Mouse (Mus musculus) kidney, embryonic 14.5 days (tissue): ENCODE measurements around the gene Xpo6. TPM values are rescaled to one million over a fixed set of nuclear protein-coding genes. Genes with fewer than 3 reads are reported as not detected.
A peak's percentile ranks its signal among the peaks of the same experiment; 100 is the strongest.

Experiments used
- ATAC-seq: fragments of 200-750 bp; cut with Nextera tagmentation; 2 replicates; pipeline ENCODE4 v1.8.0; 2017; ENCODE audit warnings: moderate number of reproducible peaks, mild to moderate bottlenecking, moderate TSS enrichment, moderate library complexity; ENCODE audit not compliant: low FRiP score, low TSS enrichment
- H3K27ac ChIP-seq: fragments of 300-500 bp; sonication (generic); 2 replicates; pipeline ENCODE4 v1.5.1; 2014; ENCODE audit warnings: low read depth, mild to moderate bottlenecking, low read length, moderate library complexity, mixed read lengths
- H3K27me3 ChIP-seq: fragments of 300-500 bp; sonication (generic); 2 replicates; pipeline ENCODE4 v1.6.1; 2014; ENCODE audit warnings: mild to moderate bottlenecking, low read length; ENCODE audit not compliant: control insufficient read depth, insufficient read depth
- H3K36me3 ChIP-seq: fragments of 300-500 bp; sonication (generic); 2 replicates; pipeline ENCODE4 v1.6.1; 2014; ENCODE audit warnings: low read length, mixed read lengths; ENCODE audit not compliant: control insufficient read depth, insufficient read depth
- H3K4me1 ChIP-seq: fragments of 300-500 bp; sonication (generic); 2 replicates; pipeline ENCODE4 v1.6.1; 2014; ENCODE audit warnings: low read length, mixed read lengths; ENCODE audit not compliant: control insufficient read depth, insufficient read depth
- H3K4me2 ChIP-seq: fragments of 300-500 bp; sonication (generic); replicated peaks from 2 replicates; pipeline ENCODE4 v1.6.1; 2014; ENCODE audit warnings: low read depth, mild to moderate bottlenecking, low read length
- H3K4me3 ChIP-seq: fragments of 300-500 bp; sonication (generic); 2 replicates; pipeline ENCODE4 v1.5.1; 2014; ENCODE audit warnings: mild to moderate bottlenecking, low read length
- H3K9ac ChIP-seq: fragments of 300-500 bp; sonication (generic); 2 replicates; pipeline ENCODE4 v1.6.1; 2014; ENCODE audit warnings: low read depth, mild to moderate bottlenecking, low read length, moderate library complexity
- H3K9me3 ChIP-seq: fragments of 300-500 bp; sonication (generic); 2 replicates; pipeline ENCODE4 v1.6.1; 2016; ENCODE audit warnings: low read length; ENCODE audit not compliant: control insufficient read depth
- WGBS: fragments of 180-500 bp; shearing (Covaris S2); extraction: QIAGEN DNeasy Blood & Tissue Kit; methylation state at CpG from one replicate; pipeline ENCODE4 v1.1.7; 2014; 5-methylcytosine and 5-hydroxymethylcytosine counted together
- polyA plus RNA-seq: library from polyadenylated mRNA; unstranded; fragments of >200 nt; fragmentation: Nextera tagmentation; extraction: Ambion mirVana; gene quantifications from 2 replicates; pipeline ENCODE4 v1.2.1, GENCODE M21; 2014

The Xpo6 gene
- polyA plus RNA-seq, 1 experiment from 2014 or later: 77.9 TPM

DNA sequence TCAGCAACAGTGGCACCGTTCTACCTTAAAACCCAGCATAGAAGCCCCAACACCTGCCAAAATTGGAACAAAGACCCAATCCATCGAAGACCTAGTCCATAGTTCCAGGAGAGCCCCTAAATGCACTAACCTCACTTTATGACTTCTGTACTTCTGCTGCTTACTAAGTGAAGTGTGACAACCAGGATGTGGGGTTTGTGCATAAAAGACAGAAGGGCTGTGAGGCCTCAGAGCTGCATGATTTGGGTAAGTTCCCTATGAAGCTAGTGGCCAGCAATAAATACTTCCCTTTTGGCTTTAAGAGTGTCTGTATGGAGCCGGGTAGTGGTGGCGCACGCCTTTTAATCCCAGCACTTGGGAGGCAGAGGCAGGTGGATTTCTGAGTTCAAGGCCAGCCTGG, 10.6 kb upstream of the Xpo6 start:
- ATAC-seq: no peak
- H3K4me3 ChIP-seq: no peak overlapping the region
- H3K36me3 ChIP-seq: no peaks in the 10 kb centered on the region
- H3K4me2 ChIP-seq: no peak overlapping the region
- no peaks in the 10 kb centered on the region for H3K9me3 ChIP-seq
- H3K27me3 ChIP-seq: no peaks in the 10 kb centered on the region; the same call in none of the 2 replicates
- H3K4me1 ChIP-seq: no peaks in the 10 kb centered on the region
- H3K27ac ChIP-seq: no peak overlapping the region
- no peak overlapping the region for H3K9ac ChIP-seq
- 86% methylated on average over 5 of the region's 5 CpGs for WGBS

DNA sequence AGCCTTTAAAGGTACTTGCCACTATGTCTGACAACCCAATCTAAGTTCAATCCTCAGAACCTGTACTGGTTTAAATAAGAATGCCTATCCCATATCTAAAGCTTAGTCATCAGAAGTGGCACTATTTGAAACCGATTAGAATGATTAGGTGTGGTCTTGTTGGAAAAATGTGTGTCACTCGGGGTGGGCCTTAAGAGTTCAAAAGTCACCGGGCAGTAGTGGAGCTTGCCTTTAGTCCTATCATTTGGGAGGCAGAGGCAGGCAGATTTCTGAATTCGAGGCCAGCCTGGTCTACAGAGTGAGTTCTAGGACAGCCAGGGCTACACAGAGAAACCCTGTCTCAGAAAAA, 670 bp upstream of the Xpo6 start:
- WGBS: 97% methylated on average over 4 of the region's 4 CpGs
- Histone ChIP-seq H3K9ac (no peak overlapping the region), H3K36me3 (no peaks in the 10 kb centered on the region), H3K4me3 (peak overlapping the region; percentile 82), H3K27ac (0 out of 2 replicates have a peak overlapping the region, but pooled peaks have one; percentile 8), H3K9me3 (no peaks in the 10 kb centered on the region), H3K27me3 (no peaks in the 10 kb centered on the region), H3K4me1 (peaks cover 13% of the 10 kb centered on the region; the same call in 1 of the 2 replicates), H3K4me2 (peak overlapping the region; percentile 38)
- no peak for ATAC-seq

DNA sequence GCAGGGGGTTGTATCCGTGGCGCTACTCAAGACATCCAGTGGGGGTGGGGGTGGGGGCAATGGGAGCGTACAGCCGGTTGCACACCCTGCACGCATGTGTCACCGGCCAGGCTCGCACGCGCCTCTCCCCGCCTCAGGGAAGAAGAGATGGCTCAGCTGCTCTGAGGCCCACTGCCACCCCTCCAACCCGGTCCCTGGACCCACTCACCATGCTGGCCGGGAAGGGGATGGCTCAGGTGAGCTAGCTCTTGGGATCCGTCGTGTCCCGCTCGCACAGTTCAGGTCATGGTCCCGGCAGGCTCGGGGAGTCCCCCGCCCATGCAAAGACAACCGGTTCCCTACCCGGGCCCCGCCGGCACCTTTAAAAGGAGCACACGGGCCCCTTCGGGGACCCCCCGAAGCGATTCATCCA, 604 bp downstream of the Xpo6 start:
- no peaks in the 10 kb centered on the region for H3K36me3 ChIP-seq
- peak overlapping the region; percentile 68 for H3K4me2 ChIP-seq
- peak overlapping the region; percentile 82 for H3K4me3 ChIP-seq
- H3K4me1 ChIP-seq: peaks cover 13% of the 10 kb centered on the region; the same call in 1 of the 2 replicates
- no peaks in the 10 kb centered on the region for H3K9me3 ChIP-seq
- H3K27me3 ChIP-seq: no peaks in the 10 kb centered on the region
- H3K9ac ChIP-seq: peak overlapping the region; percentile 91
- under 1% methylated on average over 27 of the region's 27 CpGs for WGBS
- peak; percentile 63 for ATAC-seq
- H3K27ac ChIP-seq: peak overlapping the region; percentile 87

DNA sequence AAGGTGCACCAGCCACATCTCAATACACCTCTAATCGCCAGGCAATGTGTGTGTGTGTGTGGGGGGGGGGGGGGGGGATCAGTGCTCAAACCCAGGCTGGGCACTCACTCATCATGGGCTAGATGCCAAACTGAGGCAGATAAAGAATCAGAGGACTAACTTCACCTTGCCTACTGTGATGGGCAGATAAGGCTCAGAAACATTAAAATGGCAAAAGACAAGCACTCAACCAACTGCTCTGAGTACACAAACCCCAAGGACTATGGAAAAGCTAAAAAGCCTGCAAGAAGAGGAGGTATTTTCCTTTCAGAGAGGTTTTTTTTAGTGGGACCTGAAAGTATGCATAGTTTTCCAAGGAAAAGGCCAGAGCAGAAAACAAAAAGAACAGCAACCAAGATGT, 1.4 kb downstream of the Xpo6 start:
- Histone ChIP-seq H3K36me3 (no peaks in the 10 kb centered on the region), H3K4me1 (peaks cover 13% of the 10 kb centered on the region; the same call in 1 of the 2 replicates), H3K9me3 (no peaks in the 10 kb centered on the region), H3K4me2 (peak overlapping the region; percentile 68), H3K9ac (peak overlapping the region; percentile 91; the same call in 1 of the 2 replicates), H3K4me3 (peak overlapping the region; percentile 82), H3K27me3 (no peaks in the 10 kb centered on the region), H3K27ac (no peak overlapping the region)
- no peak for ATAC-seq
- 22% methylated on average over 1 of the region's 1 CpGs for WGBS

DNA sequence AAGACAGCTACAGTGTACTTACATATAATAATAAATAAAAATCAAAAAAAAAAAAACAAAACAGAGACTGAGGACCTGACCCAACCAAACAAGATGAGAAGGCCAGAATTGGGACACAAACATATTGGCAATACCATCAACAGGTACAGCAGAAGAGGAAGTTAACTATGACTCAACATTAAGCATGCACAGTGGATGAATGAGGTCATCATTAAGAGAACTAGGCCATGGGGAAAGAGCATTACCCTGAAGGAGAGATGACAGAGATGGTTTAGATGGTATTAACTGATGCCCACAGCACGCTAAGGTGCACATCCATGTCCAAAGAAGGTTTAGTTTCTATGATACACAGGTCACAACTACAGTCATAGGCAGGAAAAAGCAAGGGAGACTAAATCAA, 6.1 kb downstream of the Xpo6 start:
- Histone ChIP-seq H3K4me2 (no peak overlapping the region), H3K4me3 (no peak overlapping the region), H3K36me3 (no peaks in the 10 kb centered on the region), H3K9me3 (no peaks in the 10 kb centered on the region), H3K27ac (no peak overlapping the region), H3K27me3 (no peaks in the 10 kb centered on the region), H3K9ac (no peak overlapping the region), H3K4me1 (peaks cover 13% of the 10 kb centered on the region; the same call in 1 of the 2 replicates)
- ATAC-seq: no peak
- WGBS: 93% methylated on average over 1 of the region's 1 CpGs

DNA sequence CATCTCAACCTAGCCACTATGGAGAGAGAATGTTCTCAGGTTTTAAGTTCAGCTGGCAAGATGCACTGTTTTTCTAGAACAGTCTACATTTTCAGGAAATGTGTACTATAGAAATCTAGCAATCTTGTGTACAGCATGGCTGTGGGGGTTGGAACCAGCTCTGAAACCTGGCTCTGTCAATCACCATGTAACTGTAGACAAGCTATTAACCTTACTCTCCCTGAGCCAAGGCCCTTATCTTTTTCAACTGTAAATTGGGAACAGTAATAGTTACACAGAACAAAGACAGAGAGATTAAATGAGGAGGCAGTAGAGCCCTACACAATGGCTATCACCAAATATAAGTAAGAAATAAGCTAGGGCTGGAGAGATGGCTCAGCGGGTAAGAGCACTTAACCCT, 8.8 kb downstream of the Xpo6 start:
- no peak overlapping the region for H3K9ac ChIP-seq
- no peaks in the 10 kb centered on the region for H3K36me3 ChIP-seq
- ATAC-seq: no peak
- H3K9me3 ChIP-seq: no peaks in the 10 kb centered on the region
- H3K4me3 ChIP-seq: no peak overlapping the region
- no peak overlapping the region for H3K27ac ChIP-seq
- no peak overlapping the region for H3K4me2 ChIP-seq
- H3K27me3 ChIP-seq: no peaks in the 10 kb centered on the region
- WGBS: 86% methylated on average over 1 of the region's 1 CpGs
- no peaks in the 10 kb centered on the region for H3K4me1 ChIP-seq

DNA sequence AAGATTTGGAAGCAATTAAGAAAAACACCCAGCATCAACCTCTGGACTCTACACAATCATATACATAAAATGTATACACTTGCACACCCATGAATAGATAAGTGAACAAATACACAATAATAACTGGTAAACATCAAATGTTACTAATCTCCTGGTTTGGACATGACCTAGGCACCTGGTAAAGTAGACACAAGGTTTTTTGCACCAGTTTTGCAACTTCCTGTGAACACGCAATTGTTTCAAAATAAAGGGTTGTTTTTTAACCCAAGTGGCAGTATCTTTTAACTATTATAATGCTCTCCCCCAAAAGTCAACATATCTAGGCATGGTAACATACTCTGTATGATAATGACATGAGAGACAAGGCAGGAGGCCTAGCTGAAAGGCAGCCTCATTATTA, 10.8 kb downstream of the Xpo6 start:
- Histone ChIP-seq H3K27ac (no peak overlapping the region), H3K4me3 (no peak overlapping the region), H3K27me3 (no peaks in the 10 kb centered on the region), H3K9ac (no peak overlapping the region), H3K4me2 (no peak overlapping the region), H3K36me3 (no peaks in the 10 kb centered on the region), H3K4me1 (no peaks in the 10 kb centered on the region; the same call in 1 of the 2 replicates), H3K9me3 (no peaks in the 10 kb centered on the region)
- ATAC-seq: no peak
- WGBS: 89% methylated on average over 1 of the region's 1 CpGs

DNA sequence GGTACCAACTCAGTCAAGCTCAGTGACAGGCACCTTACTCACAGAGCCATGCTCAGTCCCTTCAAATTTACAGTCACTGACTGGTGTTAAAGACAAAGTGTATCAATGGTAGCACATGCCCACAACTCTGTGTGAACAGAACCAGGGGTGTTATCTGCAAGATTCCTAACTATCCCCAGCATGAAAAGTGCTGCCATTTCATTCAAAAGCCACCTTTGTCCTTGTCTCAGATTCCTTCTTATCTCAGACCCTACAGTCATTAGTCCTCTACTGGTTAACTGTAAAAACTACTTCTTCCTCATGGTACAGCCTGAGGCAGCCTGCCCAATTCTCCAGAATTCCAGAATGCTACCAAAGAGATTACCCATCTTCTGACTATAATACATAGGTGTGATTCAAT, 14.3 kb downstream of the Xpo6 start:
- no peak for ATAC-seq
- H3K36me3 ChIP-seq: no peaks in the 10 kb centered on the region
- no peak overlapping the region for H3K4me2 ChIP-seq

DNA sequence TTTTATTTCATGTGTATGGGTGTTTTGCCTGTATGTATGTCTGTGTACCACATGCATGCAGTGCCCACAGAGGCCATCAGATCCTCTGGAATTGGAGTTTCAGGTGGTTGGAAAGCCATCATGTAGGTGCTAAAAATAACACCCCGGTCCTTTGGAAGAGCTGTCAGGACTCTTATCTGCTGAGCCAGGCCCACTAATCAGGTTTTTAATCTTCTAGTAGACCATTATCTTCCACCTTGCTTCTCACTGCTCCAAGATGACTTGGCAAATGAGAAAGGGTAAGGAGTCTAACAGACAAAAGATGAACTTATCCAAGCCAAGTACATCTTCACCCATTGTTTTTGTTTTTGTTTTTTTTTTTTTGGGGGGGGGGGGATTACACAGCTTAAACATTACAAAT, 16.7 kb downstream of the Xpo6 start:
- Histone ChIP-seq H3K4me1 (peaks cover 15% of the 10 kb centered on the region), H3K4me2 (no peak overlapping the region), H3K36me3 (no peaks in the 10 kb centered on the region), H3K9me3 (no peaks in the 10 kb centered on the region), H3K9ac (no peak overlapping the region), H3K4me3 (no peak overlapping the region), H3K27ac (no peak overlapping the region), H3K27me3 (no peaks in the 10 kb centered on the region)
- 35% methylated on average over 1 of the region's 1 CpGs for WGBS
- no peak for ATAC-seq

More for the DNA sequence above, 14.3 kb downstream of the Xpo6 start:
- Histone ChIP-seq H3K4me1 (peaks cover 10% of the 10 kb centered on the region), H3K4me3 (no peak overlapping the region), H3K9ac (no peak overlapping the region), H3K9me3 (no peaks in the 10 kb centered on the region), H3K27ac (no peak overlapping the region), H3K27me3 (no peaks in the 10 kb centered on the region)
